16 mouse cellular contexts compared by ENCODE assay signal in genomic region chr1:152650856-152651494, GRCm38 (mm10).
DNase-seq lines count a peak whose midpoint lies in the region; ATAC-seq and TF ChIP-seq lines count a peak whose summit lies in the region.
"Had no signal": no experiment of that assay in that cellular context is flagged by ENCODE, and none has a peak within 500 bp of the region (broad histone marks: within the 10 kb centered on the region; RNA-seq: fewer than 3 reads in every experiment).

No protein-coding gene starts in this region.

- no peak for TF ChIP-seq EP300 in liver, embryonic 14.5 days (IDR thresholded peaks at IDR 0.05; ENCODE audit: low read depth)
- no peak for TF ChIP-seq EP300 in liver, postnatal 0 days (IDR thresholded peaks at IDR 0.05; ENCODE audit: low read depth)

- H3K4me2 ChIP-seq in heart, embryonic 15.5 days = no peak overlapping the region
- H3K4me2 ChIP-seq in liver, embryonic 14.5 days (ENCODE audit: low read depth) = no peak overlapping the region
- no peak overlapping the region for H3K4me2 ChIP-seq in liver, postnatal 0 days (ENCODE audit: low read depth, low read length)
- H3K4me2 ChIP-seq: embryonic facial prominence, embryonic 15.5 days had no signal

- H3K4me3 ChIP-seq in heart, embryonic 15.5 days = no peak overlapping the region
- no peak overlapping the region for H3K4me3 ChIP-seq in liver, embryonic 14.5 days (ENCODE audit: insufficient read depth in 1 of 2, low read depth in 2 of 2, low read length in 2 of 2)
- no peak overlapping the region for H3K4me3 ChIP-seq in liver, postnatal 0 days (ENCODE audit: low read depth, low read length)
- H3K4me3 ChIP-seq in limb, embryonic 10.5 days = no peak overlapping the region
- H3K4me3 ChIP-seq: embryonic facial prominence, embryonic 15.5 days had no signal

- H3K9me3 ChIP-seq in heart, embryonic 15.5 days (replicated peaks) = no peaks in the 10 kb centered on the region
- no peaks in the 10 kb centered on the region for H3K9me3 ChIP-seq in liver, embryonic 14.5 days (ENCODE audit: control insufficient read depth, low read length)
- H3K9me3 ChIP-seq in liver, postnatal 0 days (ENCODE audit: low read length) = no peaks in the 10 kb centered on the region
- no peaks in the 10 kb centered on the region for H3K9me3 ChIP-seq in limb, embryonic 10.5 days (replicated peaks)
- H3K9me3 ChIP-seq: embryonic facial prominence, embryonic 15.5 days had no signal

- no peak for DNase-seq in cerebellum, adult 8-10 months
- DNase-seq in heart, adult 8-10 months (ENCODE audit: low spot score) = no peak
- DNase-seq in liver, embryonic 14.5 days (ENCODE audit: low read depth in 3 of 3, low spot score in 3 of 3) = no peak
- no peak for DNase-seq in liver, postnatal 0 days
- DNase-seq in limb, embryonic 10.5 days (ENCODE audit: low spot score) = no peak
- no peak for DNase-seq in adrenal gland, postnatal 14 days
- DNase-seq: adrenal gland, adult 8-10 months; heart, postnatal 14 days; kidney, adult 8-10 months; kidney, postnatal 4 days; lung, adult 18-20 months; lung, postnatal 36 days; retina, postnatal 1 day had no signal

- ATAC-seq in cerebellum, adult (ENCODE audit: insufficient number of reproducible peaks, low FRiP score, low TSS enrichment) = 0 out of 2 replicates have a peak, but pooled peaks have one; percentile 34
- ATAC-seq in heart, embryonic 15.5 days (replicated peaks; ENCODE audit: insufficient number of reproducible peaks, insufficient read depth, low FRiP score, low read depth) = peak; percentile 25; the same call in 1 of the 2 replicates
- 0 out of 2 replicates have a peak, but pooled peaks have one; percentile 26 for ATAC-seq in liver, embryonic 14.5 days (ENCODE audit: insufficient read depth)
- no peak for ATAC-seq in liver, postnatal 0 days

- H3K4me1 ChIP-seq in heart, embryonic 15.5 days (replicated peaks) = no peaks in the 10 kb centered on the region; the same call in 1 of the 2 replicates
- no peaks in the 10 kb centered on the region for H3K4me1 ChIP-seq in liver, embryonic 14.5 days (replicated peaks; ENCODE audit: control insufficient read depth in 2 of 2, insufficient read depth in 2 of 2, low read length in 1 of 2)
- H3K4me1 ChIP-seq in liver, postnatal 0 days (ENCODE audit: insufficient read depth) = no peaks in the 10 kb centered on the region
- H3K4me1 ChIP-seq in limb, embryonic 10.5 days = no peaks in the 10 kb centered on the region
- H3K4me1 ChIP-seq: embryonic facial prominence, embryonic 15.5 days had no signal

- no peaks in the 10 kb centered on the region for H3K27me3 ChIP-seq in heart, embryonic 15.5 days
- no peaks in the 10 kb centered on the region for H3K27me3 ChIP-seq in liver, embryonic 14.5 days (ENCODE audit: control insufficient read depth, insufficient read depth, low read length)
- H3K27me3 ChIP-seq in liver, postnatal 0 days (ENCODE audit: insufficient read depth, low read length) = no peaks in the 10 kb centered on the region
- no peaks in the 10 kb centered on the region for H3K27me3 ChIP-seq in limb, embryonic 10.5 days (ENCODE audit: low read depth, poor library complexity, severe bottlenecking)
- H3K27me3 ChIP-seq: embryonic facial prominence, embryonic 15.5 days had no signal

- no peaks in the 10 kb centered on the region for H3K36me3 ChIP-seq in heart, embryonic 15.5 days
- no peaks in the 10 kb centered on the region for H3K36me3 ChIP-seq in liver, embryonic 14.5 days (replicated peaks; ENCODE audit: control insufficient read depth, insufficient read depth, low read depth)
- H3K36me3 ChIP-seq in liver, postnatal 0 days (replicated peaks; ENCODE audit: insufficient read depth, low read length) = no peaks in the 10 kb centered on the region
- no peaks in the 10 kb centered on the region for H3K36me3 ChIP-seq in limb, embryonic 10.5 days
- H3K36me3 ChIP-seq: embryonic facial prominence, embryonic 15.5 days had no signal

- WGBS in heart, embryonic 15.5 days = 93% methylated on average over 6 of the region's 6 CpGs
- WGBS in liver, embryonic 14.5 days (ENCODE audit: insufficient replicate concordance) = 77% methylated on average over 6 of the region's 6 CpGs
- WGBS in liver, postnatal 0 days (ENCODE audit: insufficient replicate concordance) = 80% methylated on average over 6 of the region's 6 CpGs
- 87% methylated on average over 6 of the region's 6 CpGs for WGBS in limb, embryonic 10.5 days

- no peak for TF ChIP-seq CTCF in liver, embryonic 14.5 days (IDR thresholded peaks at IDR 0.05; ENCODE audit: low read depth)
- no peak for TF ChIP-seq CTCF in liver, postnatal 0 days (IDR thresholded peaks at IDR 0.05; ENCODE audit: low read depth)

- no peak overlapping the region for H3K27ac ChIP-seq in heart, embryonic 15.5 days
- no peak overlapping the region for H3K27ac ChIP-seq in liver, embryonic 14.5 days
- H3K27ac ChIP-seq in liver, postnatal 0 days (ENCODE audit: low read depth) = no peak overlapping the region
- H3K27ac ChIP-seq in limb, embryonic 10.5 days = peak overlapping the region; percentile 1; the same call in 1 of the 2 replicates
- H3K27ac ChIP-seq: embryonic facial prominence, embryonic 15.5 days had no signal

- no peak overlapping the region for H3K9ac ChIP-seq in heart, embryonic 15.5 days
- H3K9ac ChIP-seq in liver, embryonic 14.5 days (replicated peaks) = no peak overlapping the region
- no peak overlapping the region for H3K9ac ChIP-seq in liver, postnatal 0 days (replicated peaks)
- H3K9ac ChIP-seq: embryonic facial prominence, embryonic 15.5 days had no signal
